Mouse (Mus musculus): ENCODE measurements around the gene Polg2.

- no peak for TF ChIP-seq CTCF (IDR thresholded peaks at IDR 0.05; ENCODE audit: borderline replicate concordance, insufficient read depth, low read depth, low read length)
- TF ChIP-seq POLR2A (IDR thresholded peaks at IDR 0.05; ENCODE audit: borderline replicate concordance, insufficient read depth, low read length) = peak; percentile 38; the same call in 1 of the 2 replicates
Observed at GRCm38 (mm10) chr11:106814601-106815320, 35.4 kb upstream of the Polg2 start.

Data from cerebellum, adult 2 months (tissue).